Mouse (Mus musculus) thymus, postnatal 36 days (tissue): ENCODE measurements around the gene Rmdn3.
A peak's percentile ranks its signal among the peaks of the same experiment; 100 is the strongest.

Experiments used
- DNase-seq, 2 experiments: peaks; one replicate each; pipeline ENCODE4 v3.0.0; 2022; ENCODE audit warnings: mixed read lengths in 2 of 2

Gene Rmdn3

DNA sequence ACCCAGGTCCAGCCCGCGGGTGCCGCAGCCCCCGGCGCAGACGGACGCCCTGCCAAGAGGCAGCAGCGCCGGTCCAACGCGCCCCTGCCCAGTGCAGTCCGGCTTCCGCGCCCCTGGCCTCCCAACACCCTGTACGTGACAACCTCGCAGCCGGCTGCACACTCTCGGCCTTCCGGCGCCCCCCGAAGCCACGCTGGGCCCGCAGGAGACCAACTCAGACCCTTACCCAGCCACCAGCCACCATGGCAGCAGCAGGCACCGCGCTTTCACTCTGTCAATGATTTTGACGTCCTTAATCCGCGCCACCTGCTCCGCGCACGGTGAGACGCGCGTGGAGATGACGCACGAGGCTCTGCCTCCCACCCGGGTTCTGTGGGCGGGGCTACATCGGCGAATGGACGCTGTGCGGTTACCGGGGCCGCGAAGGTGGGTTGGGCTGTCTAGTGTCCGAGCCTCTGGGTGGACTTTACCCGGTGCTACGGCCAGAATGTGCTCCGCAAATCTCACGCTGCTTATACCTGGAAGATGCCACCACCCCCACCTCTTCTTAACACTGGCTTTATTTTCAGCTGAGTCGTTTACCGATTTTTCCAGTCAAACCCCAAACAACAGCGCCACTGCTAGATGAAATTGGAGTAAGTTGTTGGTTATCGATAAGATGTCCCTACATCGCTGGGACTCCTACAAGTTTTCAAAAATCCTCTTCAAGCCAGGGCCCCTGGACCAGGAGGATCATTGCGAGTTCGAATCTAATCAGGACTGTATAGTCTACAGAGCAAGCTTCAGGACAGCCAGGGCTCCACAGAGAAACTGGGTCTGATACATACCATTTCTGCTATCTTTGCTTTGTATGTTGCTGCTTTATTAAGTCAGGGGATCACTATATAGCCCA is at the start of gene Rmdn3:
Rmdn3 (minus strand) TSS at position 354 of the 892 bp plus-strand sequence.
- peak; percentile 91 to 92 for DNase-seq

DNA sequence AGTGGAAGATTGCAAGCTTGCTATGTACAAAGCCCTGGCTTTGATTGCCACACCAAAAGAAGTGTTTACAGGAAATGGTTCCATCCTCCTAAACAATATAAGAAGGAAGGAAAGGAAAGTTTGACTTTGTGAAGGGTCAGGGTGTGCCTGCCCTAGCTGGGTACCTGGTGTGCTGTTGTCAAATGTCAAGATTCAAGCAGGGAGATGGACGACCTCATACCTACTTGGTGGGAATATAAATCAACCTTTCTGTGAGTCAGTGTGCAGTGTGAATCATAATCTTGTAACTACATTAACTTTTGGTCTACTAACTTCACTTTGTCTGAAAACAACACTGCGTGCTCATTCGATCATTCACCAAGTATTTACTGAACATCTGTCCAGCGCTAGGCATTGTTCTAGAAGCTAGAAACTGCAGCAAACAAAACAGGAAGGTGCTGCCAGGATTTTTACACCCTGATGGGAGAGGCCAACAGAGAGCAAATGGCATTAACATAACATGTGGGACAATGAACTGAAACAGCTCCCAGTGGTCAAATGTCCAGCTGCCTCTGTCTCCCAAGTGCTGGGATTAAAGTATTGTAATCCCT is 47.1 kb upstream of the Rmdn3 start:
- no peak for DNase-seq

DNA sequence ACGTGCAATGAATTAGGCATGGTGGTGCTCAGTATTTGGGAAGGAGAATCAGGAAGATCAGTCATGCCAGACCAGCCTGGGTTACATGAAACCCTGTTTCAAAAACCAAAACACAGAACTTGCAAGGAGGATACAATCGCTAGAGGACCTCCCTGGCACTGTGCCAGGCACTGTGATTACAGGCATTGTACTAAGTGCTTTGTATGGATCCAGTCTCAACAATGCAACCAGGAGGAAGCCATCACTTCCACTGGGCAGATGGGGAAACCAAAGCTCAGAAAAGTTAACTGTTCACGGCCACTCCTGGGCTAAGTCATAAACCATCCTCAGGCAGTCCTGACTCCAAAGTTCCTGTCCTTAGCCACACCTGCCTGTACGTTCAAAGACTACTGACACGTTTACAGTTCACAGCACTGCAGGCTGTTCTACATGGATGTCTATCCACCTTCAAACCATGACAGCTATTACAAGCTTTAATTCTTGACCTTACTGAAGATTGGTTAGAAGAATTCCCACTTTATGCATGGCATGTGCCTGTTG is 46.1 kb upstream of the Rmdn3 start:
- DNase-seq: no peak

DNA sequence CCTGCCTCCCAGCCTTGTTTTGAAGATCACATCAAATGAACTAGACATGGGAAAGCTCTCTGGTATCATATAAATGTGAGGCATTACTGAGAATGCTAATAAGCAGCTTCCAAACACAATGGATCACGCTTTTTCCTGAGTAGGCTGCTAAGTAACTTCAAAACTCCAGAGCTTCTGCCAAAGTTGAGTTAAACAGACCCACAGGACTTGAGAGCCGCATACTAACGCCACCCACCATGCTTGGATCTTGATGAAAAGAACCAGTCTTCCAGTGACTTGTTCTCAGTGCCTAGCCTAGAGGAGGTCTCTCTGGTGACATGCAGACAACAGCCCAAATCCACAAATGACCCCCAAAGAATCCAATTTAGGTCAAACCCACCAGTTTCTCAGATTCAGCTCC is 42.1 kb upstream of the Rmdn3 start:
- DNase-seq: no peak

DNA sequence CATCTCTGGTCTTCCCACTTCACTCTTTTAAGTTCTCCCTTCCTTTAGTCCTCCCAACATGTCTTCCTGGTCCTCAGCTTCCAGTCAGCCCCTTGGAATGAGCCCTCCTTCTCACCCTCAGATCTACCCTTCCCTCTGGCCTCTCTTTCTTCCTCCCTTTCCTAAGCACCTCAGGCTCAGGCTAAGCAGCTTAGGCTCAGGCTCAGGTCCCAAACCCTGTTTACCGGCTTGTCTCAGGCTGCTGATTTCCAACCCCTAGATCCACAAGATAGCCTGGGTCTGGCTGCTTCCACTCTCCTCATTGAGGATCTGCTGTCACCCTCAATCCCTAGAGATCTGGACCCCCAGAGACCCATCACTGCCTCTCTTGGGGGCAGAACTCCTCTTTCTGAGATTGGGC is 41.2 kb upstream of the Rmdn3 start:
- DNase-seq: no peak

DNA sequence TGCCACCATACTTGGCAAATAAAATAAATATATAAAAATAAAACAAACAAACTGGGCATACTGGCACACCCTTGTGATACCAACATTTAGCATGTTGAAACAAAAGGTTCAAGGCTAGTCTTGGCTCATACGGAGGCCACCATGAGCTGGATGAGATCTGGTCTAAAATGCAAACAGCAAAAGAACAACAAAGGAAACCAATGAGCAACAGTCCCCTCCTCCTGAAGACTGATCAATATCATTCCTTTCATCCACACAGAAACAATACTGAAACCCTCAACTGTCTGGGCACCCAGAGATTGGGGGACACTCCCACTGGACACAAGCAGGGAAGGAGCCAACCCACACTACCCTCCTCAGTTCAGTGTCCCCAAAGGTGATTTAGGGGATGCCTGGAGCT is 40.7 kb upstream of the Rmdn3 start:
- no peak for DNase-seq

DNA sequence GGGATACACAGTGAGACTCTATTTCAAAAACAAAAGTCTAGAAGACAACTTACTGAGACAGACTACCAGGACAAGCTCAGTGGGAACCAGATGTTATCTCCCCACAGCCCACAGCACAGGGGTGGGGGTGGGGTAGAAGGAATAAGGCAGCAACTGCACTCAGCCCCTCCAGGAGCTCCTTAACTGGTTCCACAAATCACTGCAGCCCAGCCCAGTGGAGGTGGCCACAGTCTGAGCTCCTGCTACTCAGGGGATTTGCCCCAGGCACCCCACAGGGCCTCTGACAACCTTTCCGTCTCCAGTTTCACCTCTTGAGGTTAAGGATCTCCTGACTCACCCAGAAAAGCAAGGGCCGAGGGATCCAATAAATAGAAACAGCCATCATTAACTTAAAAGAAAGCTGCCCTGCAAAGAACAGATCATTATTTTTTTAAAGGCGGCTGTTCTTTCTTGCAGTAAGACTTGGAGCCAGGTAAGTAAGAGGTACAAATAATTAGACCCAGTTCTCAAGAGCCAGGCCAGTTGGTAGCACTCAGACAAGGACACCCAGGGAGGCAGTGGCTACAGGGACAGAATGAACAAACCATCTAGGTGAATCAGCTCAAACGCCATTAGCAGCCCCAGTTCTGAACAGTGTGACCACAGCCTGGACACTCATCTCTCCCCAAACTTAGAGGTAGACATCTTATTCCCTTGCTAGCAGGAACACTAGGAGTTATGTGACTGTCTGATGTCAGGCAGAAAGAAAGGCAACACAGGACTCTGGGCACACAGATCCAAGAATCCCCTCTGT is 39.7 kb upstream of the Rmdn3 start:
- DNase-seq: no peak

DNA sequence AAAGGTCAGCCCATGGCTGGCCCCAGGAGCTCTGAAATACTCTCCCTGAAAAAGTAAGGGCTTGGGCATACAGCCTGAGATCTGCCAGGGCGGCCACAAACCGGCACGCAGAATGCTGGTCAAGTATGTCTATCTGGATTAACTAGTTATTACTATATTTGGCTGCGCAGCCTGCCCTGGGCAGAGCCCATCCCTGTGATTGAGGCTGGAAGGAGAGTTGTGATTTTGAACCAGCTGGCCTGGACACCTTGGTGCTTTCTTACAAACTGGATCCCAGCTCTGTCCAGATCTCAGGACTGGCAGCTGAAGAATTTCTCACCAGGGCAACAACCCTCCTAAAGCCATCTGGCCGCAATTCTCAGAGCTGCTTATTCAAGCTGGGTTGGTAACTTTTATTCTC is 37.3 kb upstream of the Rmdn3 start:
- no peak for DNase-seq

DNA sequence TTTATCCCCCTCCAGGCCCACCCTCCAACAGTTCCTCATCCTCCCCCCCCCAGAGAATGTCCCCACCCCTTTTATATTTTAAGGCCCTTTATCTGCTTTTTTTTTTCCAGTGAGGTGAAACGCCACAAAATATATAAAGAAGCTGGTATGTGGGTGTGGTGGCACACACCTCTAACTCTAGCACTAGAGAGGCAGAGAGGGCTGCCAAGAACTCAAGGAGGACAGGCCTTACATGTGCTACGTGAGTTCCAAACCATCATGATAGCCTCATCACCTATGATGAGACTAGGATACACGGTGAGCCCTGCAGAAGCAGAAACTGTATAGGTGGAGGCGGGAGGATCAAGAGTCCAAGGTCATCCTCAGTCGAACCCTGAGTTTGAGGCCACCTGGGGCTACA is 34.1 kb upstream of the Rmdn3 start:
- DNase-seq: no peak

DNA sequence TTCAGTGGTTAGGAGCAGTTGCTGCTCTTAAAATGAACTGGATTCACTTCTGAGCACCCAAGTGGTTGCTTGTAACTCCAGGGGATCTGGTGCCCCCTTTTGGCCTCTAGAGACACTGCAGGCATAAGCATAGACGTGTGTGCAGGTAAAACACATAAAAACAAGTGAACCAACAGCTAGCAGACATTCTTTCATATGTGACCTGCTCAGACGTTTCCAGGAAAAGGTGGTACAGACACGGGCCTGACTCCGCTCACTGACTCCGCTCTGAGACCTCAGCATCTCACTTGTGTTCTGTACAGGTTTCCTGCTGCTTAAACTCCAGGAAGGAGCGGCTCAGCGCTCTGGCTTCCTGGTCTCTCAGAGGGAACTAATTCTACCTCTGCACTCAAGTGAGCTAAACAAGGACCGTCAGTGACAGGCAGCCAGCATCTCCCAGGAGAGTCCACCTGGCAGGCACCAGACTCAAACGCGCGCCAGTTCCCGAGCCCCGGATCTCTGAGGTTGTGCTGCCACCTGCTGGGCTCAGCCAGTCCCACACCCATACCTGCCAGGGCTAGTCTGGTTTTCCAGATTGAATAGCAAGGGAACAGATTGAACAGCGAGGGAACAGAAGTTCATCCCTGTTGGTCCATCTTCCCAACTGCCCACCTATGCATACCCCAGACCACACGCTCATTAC is 32.3 kb upstream of the Rmdn3 start:
- DNase-seq: peak; percentile 77 to 85

DNA sequence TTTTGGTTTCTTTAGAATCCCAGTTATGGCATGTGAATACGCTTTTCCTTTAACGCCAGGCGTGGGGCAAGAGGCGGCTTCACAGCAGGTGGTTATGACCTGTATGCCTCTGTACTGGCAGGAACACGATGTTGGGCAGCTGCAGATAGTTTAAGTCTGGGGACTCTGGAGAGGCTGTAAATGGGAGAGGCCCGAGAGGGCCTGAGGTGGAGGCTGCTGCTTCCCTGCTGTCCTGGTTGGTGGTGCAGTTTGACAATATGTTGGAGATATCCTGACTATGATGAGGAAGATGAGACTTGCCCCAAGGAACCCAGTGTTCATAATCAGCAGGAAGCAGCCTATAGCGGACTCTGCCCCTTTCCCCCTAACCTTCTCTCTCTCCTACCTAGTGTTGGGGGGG is 26.1 kb upstream of the Rmdn3 start:
- no peak for DNase-seq

DNA sequence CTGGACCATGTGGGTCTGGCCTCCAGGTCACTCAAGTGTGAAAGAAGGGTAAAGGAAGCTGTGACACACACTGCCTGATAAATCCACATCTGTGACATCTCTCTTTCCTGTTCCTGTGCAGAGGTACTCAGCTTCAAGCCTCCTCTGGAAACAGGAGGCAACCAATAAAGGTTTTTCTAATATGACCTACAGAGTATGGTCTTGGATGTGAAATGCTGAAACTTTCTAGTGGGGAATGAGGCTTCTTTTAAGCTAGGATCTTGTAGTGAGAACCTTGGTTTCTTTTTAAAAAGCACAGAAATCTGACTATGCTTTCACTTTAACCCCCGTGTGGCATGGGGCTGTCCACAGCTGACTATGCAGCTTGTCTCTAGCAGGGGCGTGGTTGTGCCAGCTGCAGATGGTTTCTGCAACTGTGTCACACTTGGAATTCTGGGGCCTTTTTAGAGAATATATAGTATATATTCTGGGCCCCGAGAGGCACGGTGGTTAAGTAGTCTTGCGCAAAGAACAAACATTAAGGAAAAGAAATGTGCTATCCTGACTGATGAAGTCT is 20.6 kb upstream of the Rmdn3 start:
- no peak for DNase-seq

DNA sequence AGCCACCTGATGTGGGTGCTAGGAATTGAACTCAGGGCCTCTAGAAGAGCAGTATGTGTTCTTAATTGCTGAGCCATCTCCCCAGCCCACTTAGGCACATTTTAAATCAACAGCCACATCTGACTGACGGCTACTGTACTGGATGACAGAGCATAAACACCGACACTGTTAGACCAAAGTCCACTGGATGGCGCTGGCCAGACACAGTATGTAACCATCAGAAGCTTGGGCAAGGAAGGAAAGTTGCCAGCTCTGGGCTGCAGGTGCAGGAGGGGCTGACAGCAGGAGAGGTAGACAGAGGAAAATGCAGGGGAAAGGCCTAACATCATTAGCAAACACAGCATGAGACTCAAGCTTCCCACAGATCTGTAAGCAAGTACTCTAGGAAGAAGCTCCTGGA is 19.9 kb upstream of the Rmdn3 start:
- no peak for DNase-seq

DNA sequence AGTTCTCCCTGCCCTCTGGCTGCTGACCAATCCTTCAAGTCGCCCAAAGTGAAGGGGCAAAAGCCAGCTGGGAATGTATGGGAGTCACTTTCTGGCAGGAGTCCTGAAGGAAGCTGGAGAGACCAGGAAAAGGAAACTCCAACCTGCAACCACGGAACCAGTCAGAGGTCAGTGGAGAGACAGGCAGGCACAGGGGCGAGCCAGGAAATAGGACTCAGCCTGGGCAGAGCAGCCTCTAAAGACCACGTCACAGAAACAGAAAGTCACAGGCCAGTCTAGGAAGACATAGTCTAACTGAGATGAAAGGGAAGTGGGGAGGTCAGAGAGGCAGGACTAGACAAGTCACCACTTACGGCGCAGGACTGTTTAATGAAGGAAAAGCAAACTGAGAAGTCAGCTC is 18.8 kb upstream of the Rmdn3 start:
- DNase-seq: no peak

DNA sequence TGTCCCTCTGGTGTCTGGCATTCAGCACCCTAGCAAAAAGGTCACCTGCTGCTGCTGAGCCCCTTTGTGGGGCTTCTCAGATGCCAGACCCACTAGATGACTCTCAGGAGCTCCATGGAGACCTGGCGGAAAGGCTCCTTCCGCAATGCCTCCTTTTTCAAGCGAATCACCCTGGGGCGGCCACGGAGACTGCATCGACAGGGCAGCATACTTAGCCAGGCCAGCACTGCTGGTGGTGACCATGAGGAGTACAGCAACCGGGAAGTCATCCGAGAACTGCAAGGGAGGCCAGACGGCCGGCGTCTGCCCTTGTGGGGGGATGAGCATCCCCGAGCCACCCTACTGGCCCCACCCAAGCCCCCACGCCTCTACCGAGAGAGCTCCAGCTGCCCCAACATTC is 18.0 kb upstream of the Rmdn3 start:
- no peak for DNase-seq

DNA sequence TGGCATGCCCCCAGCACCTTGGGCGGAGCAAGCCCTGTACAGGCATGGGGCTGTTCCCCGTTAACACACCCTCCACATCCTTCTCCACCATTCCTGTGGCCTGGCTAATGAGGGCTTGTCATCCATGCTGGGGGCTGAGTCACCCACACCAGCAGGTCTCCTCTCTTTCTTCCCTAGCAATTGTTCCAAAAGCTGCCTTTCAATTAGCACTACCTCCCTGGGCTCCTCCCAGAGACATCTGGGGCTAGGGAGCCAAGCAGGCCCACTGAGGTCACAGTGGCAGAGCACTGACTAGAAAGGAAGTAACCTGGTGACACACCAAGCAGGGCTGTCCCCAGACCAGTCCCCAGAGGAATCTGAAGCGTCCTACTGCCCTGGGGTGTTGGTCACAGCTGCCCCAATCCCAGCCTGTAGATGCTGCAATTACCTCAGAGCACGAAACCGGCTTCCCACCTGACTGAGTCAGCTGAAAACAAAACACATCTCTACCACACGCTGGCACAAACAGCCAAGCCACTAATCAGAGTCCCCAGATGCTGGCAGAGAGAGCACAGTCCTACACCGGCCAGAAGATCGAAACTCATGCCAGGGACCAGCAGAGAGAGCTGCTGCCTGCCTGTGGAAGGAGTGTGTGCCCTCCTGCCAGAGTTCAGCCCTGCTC is 17.3 kb upstream of the Rmdn3 start, which contains the start of gene Gm14137:
Gm14137 (plus strand) TSS at position 519 of the 661 bp plus-strand sequence.
- no peak for DNase-seq

DNA sequence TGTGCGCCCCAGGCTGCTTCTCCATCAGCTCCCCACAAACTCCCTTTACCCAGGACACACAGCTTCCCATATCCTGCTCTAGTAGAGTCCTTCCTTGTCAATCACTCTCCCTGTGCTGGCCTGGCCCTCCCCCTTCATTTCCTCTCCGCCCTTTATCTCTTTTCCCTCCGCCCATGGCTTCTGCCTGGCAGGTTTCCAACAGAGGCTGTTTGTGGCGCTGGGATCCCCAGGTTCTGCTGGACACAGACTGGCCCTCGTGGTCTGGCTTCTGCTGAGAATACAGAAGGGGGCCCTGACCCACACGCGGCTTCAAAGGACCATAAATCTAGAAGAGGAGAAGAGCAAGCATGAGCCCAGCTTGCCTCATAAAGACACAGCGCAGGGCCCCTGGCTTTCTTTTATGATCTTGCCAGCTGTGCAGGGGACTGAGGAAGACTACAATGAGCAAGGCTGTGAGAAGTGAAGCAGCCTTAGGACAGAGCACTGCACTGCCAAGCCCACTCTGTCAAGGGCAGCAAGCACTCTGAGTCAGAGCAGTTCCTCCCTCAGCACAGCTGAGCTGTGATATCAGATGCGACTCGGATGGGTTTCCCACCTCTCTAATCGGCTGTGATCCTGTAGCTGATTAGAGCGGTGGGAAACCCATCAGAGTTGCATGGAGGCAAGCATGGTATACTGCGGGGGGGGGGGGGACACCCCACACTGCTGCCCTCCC is 16.2 kb upstream of the Rmdn3 start:
- DNase-seq: no peak

DNA sequence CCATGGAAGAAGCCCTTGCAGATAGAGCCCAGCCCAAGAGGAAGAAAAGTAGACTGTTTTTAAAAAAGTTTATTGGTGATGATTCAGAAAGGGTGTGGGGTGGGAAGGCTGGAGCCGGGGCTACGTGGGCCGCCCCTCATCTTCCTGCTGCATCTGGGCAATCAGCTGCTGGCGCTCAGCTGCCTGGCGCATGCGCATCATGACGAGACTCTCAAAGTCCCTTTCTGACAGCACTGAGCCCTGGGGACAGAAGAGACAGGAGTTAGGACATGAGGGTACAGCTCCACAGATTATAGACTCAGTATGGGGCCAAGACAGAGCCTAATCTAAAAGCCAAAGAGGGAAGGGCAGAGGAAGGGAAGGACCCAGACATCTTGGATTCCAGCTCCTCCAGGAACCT is 15.6 kb upstream of the Rmdn3 start:
- no peak for DNase-seq

DNA sequence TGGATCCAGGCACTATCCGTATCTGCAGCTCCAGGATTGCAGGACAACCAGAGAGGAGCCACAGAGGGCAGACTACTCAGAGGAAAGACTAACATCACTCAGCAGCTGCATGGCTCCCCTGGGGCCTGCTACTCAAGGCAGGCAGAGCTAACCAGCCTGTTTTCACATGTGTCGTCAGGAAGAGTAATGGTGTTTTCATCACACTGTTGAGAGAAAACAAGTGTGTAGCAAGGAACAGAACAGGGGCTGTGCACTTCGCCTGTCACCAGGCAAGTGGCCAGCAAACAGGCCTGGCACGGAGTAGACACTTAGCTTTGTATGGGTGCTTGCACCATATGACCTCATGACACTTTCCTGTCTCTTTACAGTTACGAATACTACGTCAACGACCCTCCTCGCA is 14.7 kb upstream of the Rmdn3 start:
- no peak for DNase-seq

DNA sequence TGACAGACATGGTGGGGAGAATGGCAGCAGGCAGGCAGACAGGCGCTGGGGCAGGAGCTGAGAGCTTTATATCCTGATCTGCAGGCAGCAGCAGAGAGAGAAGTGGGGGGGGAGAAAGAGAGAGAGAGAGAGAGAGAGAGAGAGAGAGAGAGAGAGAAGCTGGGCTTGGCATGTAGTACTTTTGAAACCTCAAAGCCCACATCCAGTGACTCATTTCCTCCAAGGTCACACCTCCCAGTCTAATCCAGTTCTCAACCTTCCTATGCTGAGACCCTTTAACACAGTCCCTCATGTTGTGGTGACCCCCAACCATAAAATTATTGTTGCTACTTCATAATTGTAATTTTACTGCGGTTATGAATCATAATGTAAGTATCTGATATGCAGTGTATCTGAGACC is 13.4 kb upstream of the Rmdn3 start:
- DNase-seq: no peak

DNA sequence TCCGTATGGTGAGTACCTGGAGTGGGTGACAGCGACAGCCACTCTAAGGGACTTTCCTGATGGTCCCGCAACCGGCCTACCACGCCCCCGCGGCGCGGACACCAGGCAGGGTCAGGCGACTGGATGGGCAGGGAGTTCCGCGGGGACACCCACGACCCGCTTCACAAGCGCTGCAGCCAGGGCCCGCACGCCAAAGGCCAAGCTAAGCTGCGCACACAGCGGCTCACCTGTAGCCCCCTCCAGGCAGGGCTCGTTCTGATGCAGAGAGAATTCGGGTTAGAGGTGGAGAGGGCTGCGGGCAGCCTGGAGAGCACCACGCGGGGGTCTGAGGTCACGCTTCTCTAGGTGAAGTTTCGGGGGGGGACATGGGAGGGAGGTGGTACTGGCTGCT is 11.0 kb upstream of the Rmdn3 start:
- no peak for DNase-seq
